Mouse (Mus musculus): ENCODE data around the gene 1700057G04Rik. TPM values are rescaled to one million over a fixed set of nuclear protein-coding genes. Genes with fewer than 3 reads are reported as not detected.

The 1700057G04Rik gene
- polyA plus RNA-seq, 1 experiment from 2014 or later, result not detected

DNA sequence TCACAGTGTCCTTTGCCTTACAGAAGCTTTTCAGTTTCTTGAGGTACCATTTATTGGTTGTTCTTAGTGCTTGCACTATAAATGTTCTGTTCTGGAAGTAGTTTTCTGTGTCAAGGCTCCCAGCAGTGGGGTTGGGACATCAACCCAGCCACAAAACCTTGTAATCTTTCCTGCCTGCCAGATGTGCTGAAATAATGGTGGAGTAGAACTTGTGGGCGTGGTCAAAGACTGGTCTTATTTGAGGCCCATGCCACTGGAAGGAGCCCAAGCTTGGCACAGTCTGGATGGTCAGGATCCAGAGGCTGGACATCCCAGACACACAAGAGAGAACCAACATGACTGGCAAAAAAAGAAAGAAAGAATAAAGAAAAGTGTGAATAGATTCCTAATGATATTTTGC lies 78.2 kb downstream of the 1700057G04Rik start:
- 81% methylated on average over 1 of the region's 1 CpGs for WGBS

GRCm38 (mm10) chr9:92402628-92403027 lies 93.5 kb downstream of the 1700057G04Rik start:
- WGBS, result 84% methylated on average over 5 of the region's 5 CpGs
- no peak overlapping the region for H3K4me2 ChIP-seq
- no peak overlapping the region for H3K9ac ChIP-seq
- H3K4me3 ChIP-seq, result no peak overlapping the region
- H3K9me3 ChIP-seq, result 0 out of 2 replicates have a peak, but pooled peaks cover 4% of the 10 kb centered on the region
- ATAC-seq (ENCODE audit: insufficient number of reproducible peaks, insufficient read depth, low FRiP score, low TSS enrichment, low read depth), result no peak
- H3K36me3 ChIP-seq, result no peaks in the 10 kb centered on the region
- no peaks in the 10 kb centered on the region for H3K27me3 ChIP-seq
- no peaks in the 10 kb centered on the region for H3K4me1 ChIP-seq
- no peak overlapping the region for H3K27ac ChIP-seq

More for the DNA sequence above, 78.2 kb downstream of the 1700057G04Rik start:
- Histone ChIP-seq H3K4me2 (no peak overlapping the region), H3K9me3 (no peaks in the 10 kb centered on the region), H3K27me3 (no peaks in the 10 kb centered on the region), H3K36me3 (no peaks in the 10 kb centered on the region), H3K4me1 (no peaks in the 10 kb centered on the region), H3K9ac (no peak overlapping the region), H3K27ac (no peak overlapping the region), H3K4me3 (no peak overlapping the region)
- ATAC-seq (ENCODE audit: insufficient number of reproducible peaks, insufficient read depth, low FRiP score, low TSS enrichment, low read depth), result no peak

Small RNA genes lying within 50 kb of the gene (microRNA-seq; reads per million reads assigned to microRNA genes)
- gene Mir6386, result not detected

Other genes with a start within 250 kb of the 1700057G04Rik start
- gene Plscr5, start 116.4 kb upstream of the 1700057G04Rik start, polyA plus RNA-seq (2015; fragmentation: Nextera tagmentation; extraction: Ambion mirVana), result not detected in 2 replicates
- gene Plscr1, start 59.6 kb upstream of the 1700057G04Rik start, polyA plus RNA-seq (2015; fragmentation: Nextera tagmentation; extraction: Ambion mirVana), result 15.9 and 19.1 TPM in 2 replicates
- 1.2 and 1.3 TPM in 2 replicates for gene Plscr2, start 33.8 kb upstream of the 1700057G04Rik start, polyA plus RNA-seq (2015; fragmentation: Nextera tagmentation; extraction: Ambion mirVana)
- gene Plscr4, start 148.0 kb downstream of the 1700057G04Rik start, polyA plus RNA-seq (2015; fragmentation: Nextera tagmentation; extraction: Ambion mirVana), result 4.8 and 5.1 TPM in 2 replicates
- gene Plod2, start 232.8 kb downstream of the 1700057G04Rik start, polyA plus RNA-seq (2015; fragmentation: Nextera tagmentation; extraction: Ambion mirVana), result 53.4 and 59.4 TPM in 2 replicates